Mouse (Mus musculus) embryonic facial prominence, embryonic 15.5 days (tissue): ENCODE measurements around the gene Sept8. TPM values are rescaled to one million over a fixed set of nuclear protein-coding genes. Genes with fewer than 3 reads are reported as not detected.

Experiments used
- ATAC-seq: fragments of 200-750 bp; cut with Nextera tagmentation; 2 replicates; pipeline ENCODE4 v1.8.0; 2017; ENCODE audit warnings: low read depth, moderate TSS enrichment; ENCODE audit not compliant: insufficient number of reproducible peaks, low FRiP score, low TSS enrichment
- H3K27ac ChIP-seq: fragments of 300-500 bp; sonication (generic); replicated peaks from 2 replicates; pipeline ENCODE4 v1.5.1; 2015; ENCODE audit warnings: mild to moderate bottlenecking, inconsistent platforms
- H3K27me3 ChIP-seq: fragments of 300-500 bp; sonication (generic); 2 replicates; pipeline ENCODE4 v1.6.1; 2015; ENCODE audit warnings: inconsistent platforms
- H3K36me3 ChIP-seq: fragments of 300-500 bp; sonication (generic); 2 replicates; pipeline ENCODE4 v1.6.1; 2015; ENCODE audit warnings: mild to moderate bottlenecking, inconsistent platforms
- H3K4me1 ChIP-seq: fragments of 300-500 bp; sonication (generic); 2 replicates; pipeline ENCODE4 v1.6.1; 2015; ENCODE audit warnings: inconsistent platforms
- H3K4me2 ChIP-seq: fragments of 300-500 bp; sonication (generic); replicated peaks from 2 replicates; pipeline ENCODE4 v1.6.1; 2015; ENCODE audit warnings: mild to moderate bottlenecking, inconsistent platforms
- H3K4me3 ChIP-seq: fragments of 300-500 bp; sonication (generic); replicated peaks from 2 replicates; pipeline ENCODE4 v1.5.1; 2015; ENCODE audit warnings: mild to moderate bottlenecking, inconsistent platforms
- H3K9ac ChIP-seq: fragments of 300-500 bp; sonication (generic); 2 replicates; pipeline ENCODE4 v1.6.1; 2015; ENCODE audit warnings: inconsistent platforms
- H3K9me3 ChIP-seq: fragments of 300-500 bp; sonication (generic); replicated peaks from 2 replicates; pipeline ENCODE4 v1.6.1; 2016; ENCODE audit warnings: inconsistent platforms
- WGBS: fragments of 180-500 bp; shearing (Covaris S2); methylation state at CpG from one replicate; pipeline ENCODE4 v1.1.7; 2015; 5-methylcytosine and 5-hydroxymethylcytosine counted together
- polyA plus RNA-seq: library from polyadenylated mRNA; unstranded; fragments of >200 nt; fragmentation: Nextera tagmentation; extraction: Ambion mirVana; gene quantifications from 2 replicates; pipeline ENCODE4 v1.2.1, GENCODE M21; 2015

Sept8 gene
- polyA plus RNA-seq: 46.1 and 47.9 TPM in 2 replicates

- Histone ChIP-seq H3K9ac (peak within 1 kb of the TSS; percentile 69), H3K27ac (peak within 1 kb of the TSS; percentile 93), H3K4me3 (peak within 1 kb of the TSS; percentile 81), H3K27me3 (no peaks in the 10 kb centered on the region), H3K4me1 (peaks cover 60% of the 10 kb centered on the region), H3K36me3 (no peaks in the 10 kb centered on the region), H3K9me3 (no peaks in the 10 kb centered on the region), H3K4me2 (peak within 1 kb of the TSS; percentile 78)
- peak; percentile 82 for ATAC-seq
- 3% methylated on average over 79 of the region's 79 CpGs for WGBS
Observed at GRCm38 (mm10) chr11:53519207-53520121, at the start of gene Sept8. TSS of gene Sept8 (plus strand) at chr11:53519257.

- no peak for ATAC-seq
- H3K36me3 ChIP-seq: no peaks in the 10 kb centered on the region
- H3K27me3 ChIP-seq: peaks cover 37% of the 10 kb centered on the region
- 21% methylated on average over 16 of the region's 16 CpGs for WGBS
- peaks cover 20% of the 10 kb centered on the region for H3K4me1 ChIP-seq
- H3K4me2 ChIP-seq: peak overlapping the region; percentile 52
- no peak overlapping the region for H3K27ac ChIP-seq
- H3K4me3 ChIP-seq: peak overlapping the region; percentile 26
- H3K9me3 ChIP-seq: no peaks in the 10 kb centered on the region
- H3K9ac ChIP-seq: no peak overlapping the region
Observed at GRCm38 (mm10) chr11:53469294-53469967, 49.6 kb upstream of the Sept8 start.

- peaks cover 20% of the 10 kb centered on the region for H3K4me1 ChIP-seq
- ATAC-seq: peak; percentile 78
- H3K27ac ChIP-seq: no peak within 1 kb of the TSS
- H3K4me2 ChIP-seq: peak within 1 kb of the TSS; percentile 52
- peaks cover 36% of the 10 kb centered on the region for H3K27me3 ChIP-seq
- no peak within 1 kb of the TSS for H3K9ac ChIP-seq
- no peaks in the 10 kb centered on the region for H3K9me3 ChIP-seq
- H3K36me3 ChIP-seq: no peaks in the 10 kb centered on the region
- H3K4me3 ChIP-seq: peak within 1 kb of the TSS; percentile 26
- 4% methylated on average over 29 of the region's 29 CpGs for WGBS
Observed at GRCm38 (mm10) chr11:53469968-53470695, 48.9 kb upstream of the Sept8 start, which contains the start of gene Gm9837. TSS of gene Gm9837 (minus strand) at chr11:53470479.

GRCm38 (mm10) chr11:53472709-53473108 is 46.3 kb upstream of the Sept8 start:
- no peaks in the 10 kb centered on the region for H3K9me3 ChIP-seq
- peaks cover 16% of the 10 kb centered on the region for H3K4me1 ChIP-seq
- ATAC-seq: no peak
- no peak overlapping the region for H3K4me2 ChIP-seq
- H3K4me3 ChIP-seq: no peak overlapping the region
- H3K27me3 ChIP-seq: peaks cover 37% of the 10 kb centered on the region
- no peaks in the 10 kb centered on the region for H3K36me3 ChIP-seq
- no peak overlapping the region for H3K27ac ChIP-seq
- no peak overlapping the region for H3K9ac ChIP-seq
- 75% methylated on average over 3 of the region's 3 CpGs for WGBS

- 18% methylated on average over 8 of the region's 8 CpGs for WGBS
- no peak overlapping the region for H3K9ac ChIP-seq
- no peaks in the 10 kb centered on the region for H3K36me3 ChIP-seq
- no peak overlapping the region for H3K4me2 ChIP-seq
- no peaks in the 10 kb centered on the region for H3K9me3 ChIP-seq
- no peak overlapping the region for H3K4me3 ChIP-seq
- H3K4me1 ChIP-seq: peaks cover 27% of the 10 kb centered on the region
- H3K27me3 ChIP-seq: peaks cover 65% of the 10 kb centered on the region
- no peak for ATAC-seq
- no peak overlapping the region for H3K27ac ChIP-seq
Observed at GRCm38 (mm10) chr11:53475620-53476019, 43.4 kb upstream of the Sept8 start.

GRCm38 (mm10) chr11:53477833-53478232 is 41.2 kb upstream of the Sept8 start:
- H3K4me1 ChIP-seq: peaks cover 26% of the 10 kb centered on the region
- no peaks in the 10 kb centered on the region for H3K36me3 ChIP-seq
- peaks cover 71% of the 10 kb centered on the region for H3K27me3 ChIP-seq
- 27% methylated on average over 7 of the region's 7 CpGs for WGBS
- H3K9me3 ChIP-seq: no peaks in the 10 kb centered on the region
- no peak overlapping the region for H3K4me2 ChIP-seq
- 0 out of 2 replicates have a peak overlapping the region, but pooled peaks have one; percentile 45 for H3K4me3 ChIP-seq
- ATAC-seq: no peak
- no peak overlapping the region for H3K27ac ChIP-seq
- H3K9ac ChIP-seq: no peak overlapping the region

- Histone ChIP-seq H3K9me3 (no peaks in the 10 kb centered on the region), H3K27ac (no peak overlapping the region), H3K4me1 (peaks cover 26% of the 10 kb centered on the region), H3K4me2 (peak overlapping the region; percentile 82), H3K4me3 (peak overlapping the region; percentile 45), H3K9ac (no peak overlapping the region), H3K36me3 (no peaks in the 10 kb centered on the region), H3K27me3 (peaks cover 71% of the 10 kb centered on the region)
- ATAC-seq: no peak
- WGBS: 5% methylated on average over 79 of the region's 79 CpGs
Observed at GRCm38 (mm10) chr11:53478383-53479170, 40.5 kb upstream of the Sept8 start.

GRCm38 (mm10) chr11:53479171-53479782 is 39.8 kb upstream of the Sept8 start:
- under 1% methylated on average over 62 of the region's 62 CpGs for WGBS
- Histone ChIP-seq H3K4me2 (peak overlapping the region; percentile 82), H3K4me1 (peaks cover 26% of the 10 kb centered on the region), H3K36me3 (no peaks in the 10 kb centered on the region), H3K27ac (no peak overlapping the region), H3K27me3 (peaks cover 67% of the 10 kb centered on the region), H3K9me3 (no peaks in the 10 kb centered on the region), H3K9ac (no peak overlapping the region), H3K4me3 (peak overlapping the region; percentile 45)
- peak; percentile 56 for ATAC-seq

- Histone ChIP-seq H3K27ac (no peak within 1 kb of the TSS), H3K4me3 (peak within 1 kb of the TSS; percentile 45), H3K36me3 (no peaks in the 10 kb centered on the region), H3K27me3 (peaks cover 61% of the 10 kb centered on the region), H3K9me3 (no peaks in the 10 kb centered on the region), H3K4me1 (peaks cover 26% of the 10 kb centered on the region), H3K9ac (no peak within 1 kb of the TSS), H3K4me2 (peak within 1 kb of the TSS; percentile 82)
- 3% methylated on average over 40 of the region's 40 CpGs for WGBS
- peak; percentile 80 for ATAC-seq
Observed at GRCm38 (mm10) chr11:53479783-53480301, 39.2 kb upstream of the Sept8 start, which contains the start of the genes Gm9945 and Sowaha. TSS of gene Gm9945 (plus strand) at chr11:53480166. TSS of gene Sowaha (minus strand) at chr11:53480274.
